In genomic region chr1:135260931-135261330, GRCm38 (mm10) we compare ENCODE assay signal across 12 mouse cellular contexts. TPM values are rescaled to one million over a fixed set of nuclear protein-coding genes. Genes with fewer than 3 reads are reported as not detected.
DNase-seq lines count a peak whose midpoint lies in the region; ATAC-seq and TF ChIP-seq lines count a peak whose summit lies in the region.
"Had no signal": no experiment of that assay in that cellular context is flagged by ENCODE, and none has a peak within 500 bp of the region (broad histone marks: within the 10 kb centered on the region; RNA-seq: fewer than 3 reads in every experiment).

No protein-coding gene starts in this region.

- peaks cover 17% of the 10 kb centered on the region for H3K27me3 ChIP-seq in heart, postnatal 0 days (ENCODE audit: control insufficient read depth, insufficient read depth, low read length)
- peaks cover 15% of the 10 kb centered on the region for H3K27me3 ChIP-seq in heart, embryonic 11.5 days (ENCODE audit: control insufficient read depth, insufficient read depth, low read length)
- no peaks in the 10 kb centered on the region for H3K27me3 ChIP-seq in limb, embryonic 13.5 days
- H3K27me3 ChIP-seq in midbrain, embryonic 14.5 days (ENCODE audit: control insufficient read depth, insufficient read depth, low read length) = no peaks in the 10 kb centered on the region

- no peaks in the 10 kb centered on the region for H3K9me3 ChIP-seq in heart, postnatal 0 days (replicated peaks; ENCODE audit: control insufficient read depth, low read length)
- no peaks in the 10 kb centered on the region for H3K9me3 ChIP-seq in heart, embryonic 11.5 days (replicated peaks; ENCODE audit: control insufficient read depth, low read length)
- H3K9me3 ChIP-seq in limb, embryonic 13.5 days = no peaks in the 10 kb centered on the region
- H3K9me3 ChIP-seq in midbrain, embryonic 14.5 days (ENCODE audit: control insufficient read depth, low read length) = no peaks in the 10 kb centered on the region

- 75% methylated on average over 6 of the region's 6 CpGs for WGBS in heart, postnatal 0 days
- WGBS in heart, embryonic 11.5 days (ENCODE audit: insufficient replicate concordance) = 68% methylated on average over 6 of the region's 6 CpGs
- WGBS in limb, embryonic 13.5 days = 65% methylated on average over 6 of the region's 6 CpGs
- WGBS in midbrain, embryonic 14.5 days = 73% methylated on average over 6 of the region's 6 CpGs

- no peak overlapping the region for H3K4me2 ChIP-seq in heart, postnatal 0 days (ENCODE audit: low read depth, low read length)
- no peak overlapping the region for H3K4me2 ChIP-seq in heart, embryonic 11.5 days
- H3K4me2 ChIP-seq in limb, embryonic 13.5 days (replicated peaks) = no peak overlapping the region
- no peak overlapping the region for H3K4me2 ChIP-seq in midbrain, embryonic 14.5 days (ENCODE audit: low read length)
- H3K4me2 ChIP-seq: hindbrain, embryonic 14.5 days had no signal

- no peak for TF ChIP-seq CTCF in heart, postnatal 0 days (IDR thresholded peaks at IDR 0.05; ENCODE audit: low read depth)

- TF ChIP-seq EP300 in heart, postnatal 0 days (IDR thresholded peaks at IDR 0.05; ENCODE audit: low read depth) = no peak

- H3K36me3 ChIP-seq in heart, postnatal 0 days (replicated peaks; ENCODE audit: control insufficient read depth, insufficient read depth, low read length) = peaks cover 40% of the 10 kb centered on the region
- peaks cover 6% of the 10 kb centered on the region; the same call in 1 of the 2 replicates for H3K36me3 ChIP-seq in heart, embryonic 11.5 days (ENCODE audit: control insufficient read depth, insufficient read depth, low read length)
- H3K36me3 ChIP-seq in limb, embryonic 13.5 days = peaks cover 47% of the 10 kb centered on the region
- H3K36me3 ChIP-seq in midbrain, embryonic 14.5 days (ENCODE audit: control insufficient read depth, insufficient read depth, low read length) = peaks cover 42% of the 10 kb centered on the region

- H3K4me3 ChIP-seq in heart, postnatal 0 days (ENCODE audit: low read depth, low read length) = no peak overlapping the region
- H3K4me3 ChIP-seq in heart, embryonic 11.5 days (ENCODE audit: low read depth, low read length) = no peak overlapping the region
- H3K4me3 ChIP-seq in limb, embryonic 13.5 days = no peak overlapping the region
- no peak overlapping the region for H3K4me3 ChIP-seq in midbrain, embryonic 14.5 days (replicated peaks; ENCODE audit: low read depth, low read length)

- no peak overlapping the region; the same call in 1 of the 2 replicates for H3K9ac ChIP-seq in heart, postnatal 0 days (replicated peaks; ENCODE audit: low read depth, low read length)
- H3K9ac ChIP-seq in heart, embryonic 11.5 days (ENCODE audit: low read depth, low read length) = no peak overlapping the region
- H3K9ac ChIP-seq in limb, embryonic 13.5 days = no peak overlapping the region
- no peak overlapping the region for H3K9ac ChIP-seq in midbrain, embryonic 14.5 days (replicated peaks; ENCODE audit: low read length)
- H3K9ac ChIP-seq: hindbrain, embryonic 14.5 days had no signal

- H3K4me1 ChIP-seq in heart, postnatal 0 days (ENCODE audit: control insufficient read depth, insufficient read depth) = peaks cover 4% of the 10 kb centered on the region; the same call in 1 of the 2 replicates
- peaks cover 19% of the 10 kb centered on the region for H3K4me1 ChIP-seq in heart, embryonic 11.5 days (ENCODE audit: control insufficient read depth, insufficient read depth, low read length)
- H3K4me1 ChIP-seq in limb, embryonic 13.5 days = peaks cover 15% of the 10 kb centered on the region
- H3K4me1 ChIP-seq in midbrain, embryonic 14.5 days (ENCODE audit: control insufficient read depth, insufficient read depth, low read length) = peaks cover 9% of the 10 kb centered on the region; the same call in 1 of the 2 replicates

- peak overlapping the region; percentile 20; the same call in 1 of the 2 replicates for H3K27ac ChIP-seq in heart, postnatal 0 days (ENCODE audit: low read depth)
- no peak overlapping the region for H3K27ac ChIP-seq in heart, embryonic 11.5 days (ENCODE audit: low read depth, low read length)
- H3K27ac ChIP-seq in limb, embryonic 13.5 days = peak overlapping the region; percentile 23; the same call in 1 of the 2 replicates
- no peak overlapping the region for H3K27ac ChIP-seq in midbrain, embryonic 14.5 days (replicated peaks; ENCODE audit: low read depth, low read length)
- H3K27ac ChIP-seq: hindbrain, embryonic 14.5 days had no signal

- DNase-seq in heart, postnatal 0 days (ENCODE audit: low spot score) = no peak
- peak; percentile 66 for DNase-seq in ZHBTc4 (ENCODE audit: low read depth, low spot score)
- peak; percentile 64 to 73 for DNase-seq in lung, postnatal 4 days
- no peak for DNase-seq in testis, postnatal 14 days (ENCODE audit: low spot score)
- no peak for DNase-seq in spleen, adult 12 weeks (ENCODE audit: low spot score)
- no peak for DNase-seq in midbrain, embryonic 14.5 days

- no peak for ATAC-seq in heart, postnatal 0 days (ENCODE audit: insufficient read depth, low read depth)
- no peak for ATAC-seq in heart, embryonic 11.5 days (replicated peaks; ENCODE audit: insufficient number of reproducible peaks, low FRiP score, low TSS enrichment)
- no peak for ATAC-seq in limb, embryonic 13.5 days (ENCODE audit: low FRiP score, low read depth)
- ATAC-seq in midbrain, embryonic 14.5 days (ENCODE audit: low FRiP score, low TSS enrichment) = no peak

RNA-seq across cellular contexts. Expression of gene Elf3, which starts 2.6 kb away (rescaled TPM):
- total RNA-seq in heart, postnatal 0 days (2014; rRNA removed; ENCODE audit: low replicate concordance) = 0.99 TPM in 1 of 2 replicates, not detected in the other
- 0.48 and 0.57 TPM in 2 replicates for polyA plus RNA-seq in heart, postnatal 0 days (2015; fragmentation: Nextera tagmentation; extraction: Ambion mirVana)
- polyA plus RNA-seq in heart, embryonic 11.5 days (2014; fragmentation: Nextera tagmentation; extraction: Ambion mirVana) = 1.0 and 1.3 TPM in 2 replicates
- polyA plus RNA-seq in limb, embryonic 13.5 days (2015; fragmentation: Nextera tagmentation; extraction: Ambion mirVana) = 3.4 and 4.2 TPM in 2 replicates
- 0.15 and 0.25 TPM in 2 replicates for polyA plus RNA-seq in midbrain, embryonic 14.5 days (2014; fragmentation: Nextera tagmentation; extraction: Ambion mirVana)
- total RNA-seq: common myeloid progenitor, adult 5-6 weeks; layer of hippocampus, adult 18-20 months; left cerebral cortex, postnatal 36 days had no signal

RNA-seq across cellular contexts. Expression of gene Rnpep, which starts 23.0 kb away (rescaled TPM):
- total RNA-seq in heart, postnatal 0 days (2014; rRNA removed; ENCODE audit: low replicate concordance) = 41.2 and 45.2 TPM in 2 replicates
- 25.3 and 30.4 TPM in 2 replicates for polyA plus RNA-seq in heart, postnatal 0 days (2015; fragmentation: Nextera tagmentation; extraction: Ambion mirVana)
- 64.4 and 65.2 TPM in 2 replicates for polyA plus RNA-seq in heart, embryonic 11.5 days (2014; fragmentation: Nextera tagmentation; extraction: Ambion mirVana)
- 93.3 and 95.3 TPM in 2 replicates for polyA plus RNA-seq in limb, embryonic 13.5 days (2015; fragmentation: Nextera tagmentation; extraction: Ambion mirVana)
- polyA plus RNA-seq in midbrain, embryonic 14.5 days (2014; fragmentation: Nextera tagmentation; extraction: Ambion mirVana) = 74.3 and 91.6 TPM in 2 replicates

RNA-seq across cellular contexts. Expression of gene Timm17a, which starts 52.6 kb away (rescaled TPM):
- 142 and 230 TPM in 2 replicates for total RNA-seq in heart, postnatal 0 days (2014; rRNA removed; ENCODE audit: low replicate concordance)
- 657 and 685 TPM in 2 replicates for polyA plus RNA-seq in heart, postnatal 0 days (2015; fragmentation: Nextera tagmentation; extraction: Ambion mirVana)
- 333 and 344 TPM in 2 replicates for polyA plus RNA-seq in heart, embryonic 11.5 days (2014; fragmentation: Nextera tagmentation; extraction: Ambion mirVana)
- 183 and 185 TPM in 2 replicates for polyA plus RNA-seq in limb, embryonic 13.5 days (2015; fragmentation: Nextera tagmentation; extraction: Ambion mirVana)
- 136 and 154 TPM in 2 replicates for polyA plus RNA-seq in midbrain, embryonic 14.5 days (2014; fragmentation: Nextera tagmentation; extraction: Ambion mirVana)

Comparison
In these comparisons a context has a peak if more than half of its experiments do, and no peak if none do; other contexts are left out.
1. H3K27ac ChIP-seq: peak in heart, postnatal 0 days (single experiment) and limb, embryonic 13.5 days (single experiment); none in heart, embryonic 11.5 days (single experiment) and midbrain, embryonic 14.5 days (single experiment).
2. DNase-seq: peak in ZHBTc4 (single experiment) and lung, postnatal 4 days (2 of 2); none in heart, postnatal 0 days (single experiment), testis, postnatal 14 days (single experiment), spleen, adult 12 weeks (single experiment) and midbrain, embryonic 14.5 days (single experiment).